Mouse (Mus musculus) liver, embryonic 16.5 days (tissue): ENCODE measurements around the gene Bckdha. TPM values are rescaled to one million over a fixed set of nuclear protein-coding genes. Genes with fewer than 3 reads are reported as not detected.

Source experiments
- ATAC-seq: fragments of 200-750 bp; cut with Nextera tagmentation; 2 replicates; pipeline ENCODE4 v1.8.0; 2017; ENCODE audit warnings: low read depth, mild to moderate bottlenecking, moderate number of reproducible peaks, moderate library complexity
- H3K27ac ChIP-seq: fragments of 300-500 bp; sonication (generic); 2 replicates; pipeline ENCODE4 v1.5.1; 2014; ENCODE audit warnings: mild to moderate bottlenecking, low read length
- H3K27me3 ChIP-seq: fragments of 300-500 bp; sonication (generic); 2 replicates; pipeline ENCODE4 v1.6.1; 2014; ENCODE audit warnings: low read depth, low read length, mixed read lengths; ENCODE audit not compliant: control insufficient read depth, insufficient read depth
- H3K36me3 ChIP-seq: fragments of 300-500 bp; sonication (generic); 2 replicates; pipeline ENCODE4 v1.6.1; 2014; ENCODE audit warnings: mild to moderate bottlenecking; ENCODE audit not compliant: control insufficient read depth, insufficient read depth
- H3K4me1 ChIP-seq: fragments of 300-500 bp; sonication (generic); 2 replicates; pipeline ENCODE4 v1.6.1; 2014; ENCODE audit warnings: low read depth, low read length, mixed read lengths; ENCODE audit not compliant: control insufficient read depth
- H3K4me2 ChIP-seq: fragments of 300-500 bp; sonication (generic); 2 replicates; pipeline ENCODE4 v1.6.1; 2014; ENCODE audit warnings: low read depth, low read length, mixed read lengths
- H3K4me3 ChIP-seq: fragments of 300-500 bp; sonication (generic); 2 replicates; pipeline ENCODE4 v1.5.1; 2014; ENCODE audit warnings: low read depth, mild to moderate bottlenecking, low read length
- H3K9ac ChIP-seq: fragments of 300-500 bp; sonication (generic); 2 replicates; pipeline ENCODE4 v1.6.1; 2014; ENCODE audit warnings: low read depth, low read length
- H3K9me3 ChIP-seq: fragments of 300-500 bp; sonication (generic); replicated peaks from 2 replicates; pipeline ENCODE4 v1.6.1; 2016; ENCODE audit warnings: low read length; ENCODE audit not compliant: control insufficient read depth
- WGBS: fragments of 180-500 bp; shearing (Covaris S2); extraction: QIAGEN DNeasy Blood & Tissue Kit; methylation state at CpG from one replicate; pipeline ENCODE4 v1.1.7; 2014; ENCODE audit not compliant: insufficient replicate concordance; 5-methylcytosine and 5-hydroxymethylcytosine counted together
- polyA plus RNA-seq: library from polyadenylated mRNA; unstranded; fragments of >200 nt; fragmentation: Nextera tagmentation; extraction: Ambion mirVana; gene quantifications from 2 replicates; pipeline ENCODE4 v1.2.1, GENCODE M21; 2015

The Bckdha gene
- polyA plus RNA-seq, 1 experiment from 2014 or later = 43.1 TPM

- Histone ChIP-seq H3K27me3 (peaks cover 22% of the 10 kb centered on the region), H3K9me3 (no peaks in the 10 kb centered on the region), H3K4me3 (peak within 1 kb of the TSS; percentile 43), H3K4me2 (peak within 1 kb of the TSS; percentile 55), H3K4me1 (peaks cover 14% of the 10 kb centered on the region), H3K36me3 (no peaks in the 10 kb centered on the region), H3K9ac (no peak within 1 kb of the TSS), H3K27ac (no peak within 1 kb of the TSS)
- ATAC-seq = 0 out of 2 replicates have a peak, but pooled peaks have one; percentile 15
- 1% methylated on average over 29 of the region's 29 CpGs for WGBS
These were observed 16.0 kb upstream of the Bckdha start, which contains the start of gene Tmem91 for GRCm38 (mm10) chr7:25674719-25675300. Tmem91 (minus strand) TSS chr7:25675166.

DNA sequence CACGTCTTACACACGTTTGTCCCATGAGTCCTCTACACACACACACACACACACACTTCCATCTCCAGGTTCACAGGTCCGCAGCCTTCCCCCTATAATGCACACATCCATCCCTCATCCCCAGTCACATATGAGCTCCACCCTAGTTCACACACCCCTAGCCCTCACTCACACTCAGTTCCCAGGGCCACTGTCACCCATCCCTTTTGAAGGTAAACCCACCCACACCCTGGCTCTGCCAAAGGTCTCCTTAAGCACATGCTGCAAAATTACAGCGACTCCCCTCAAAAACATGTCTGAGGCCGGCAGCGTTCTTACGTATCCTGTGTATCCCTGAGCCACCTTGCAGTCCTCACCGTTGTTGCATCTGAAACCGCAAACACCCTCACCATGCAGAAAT is 15.5 kb upstream of the Bckdha start:
- H3K27ac ChIP-seq = no peak overlapping the region
- no peaks in the 10 kb centered on the region for H3K36me3 ChIP-seq
- 11% methylated on average over 9 of the region's 9 CpGs for WGBS
- H3K9me3 ChIP-seq = no peaks in the 10 kb centered on the region
- H3K4me1 ChIP-seq = peaks cover 11% of the 10 kb centered on the region
- peaks cover 22% of the 10 kb centered on the region for H3K27me3 ChIP-seq
- peak overlapping the region; percentile 43 for H3K4me3 ChIP-seq
- no peak overlapping the region for H3K9ac ChIP-seq
- no peak for ATAC-seq
- H3K4me2 ChIP-seq = peak overlapping the region; percentile 55

GRCm38 (mm10) chr7:25672442-25672841 is 13.7 kb upstream of the Bckdha start:
- Histone ChIP-seq H3K9me3 (no peaks in the 10 kb centered on the region), H3K4me1 (peaks cover 9% of the 10 kb centered on the region), H3K27ac (no peak overlapping the region), H3K9ac (no peak overlapping the region), H3K27me3 (peaks cover 22% of the 10 kb centered on the region), H3K4me3 (no peak overlapping the region), H3K4me2 (no peak overlapping the region), H3K36me3 (no peaks in the 10 kb centered on the region; the same call in 1 of the 2 replicates)
- no peak for ATAC-seq
- WGBS = 49% methylated on average over 4 of the region's 4 CpGs

DNA sequence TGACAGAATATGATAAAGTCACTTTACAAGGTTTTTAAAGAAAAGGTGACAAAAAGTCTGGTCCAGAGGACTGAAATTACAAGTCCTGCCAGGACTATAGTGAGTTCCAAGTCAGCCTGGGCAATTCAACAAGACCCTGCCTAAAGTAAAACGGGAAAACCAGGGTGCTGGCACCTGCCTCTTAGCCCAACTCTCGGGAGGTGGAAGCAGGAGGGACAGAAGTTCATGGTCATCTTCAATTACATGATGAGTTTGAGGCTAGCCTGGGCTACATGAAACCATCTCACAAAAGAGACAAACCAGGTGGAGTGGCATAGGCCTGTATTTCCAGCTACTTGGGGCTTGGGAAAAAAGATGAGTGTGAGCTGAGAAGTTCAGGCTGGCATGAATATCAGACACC is 12.9 kb upstream of the Bckdha start:
- H3K9me3 ChIP-seq = no peaks in the 10 kb centered on the region
- no peak for ATAC-seq
- H3K4me2 ChIP-seq = no peak overlapping the region
- H3K27ac ChIP-seq = no peak overlapping the region
- H3K4me3 ChIP-seq = no peak overlapping the region
- H3K4me1 ChIP-seq = peaks cover 9% of the 10 kb centered on the region
- H3K9ac ChIP-seq = no peak overlapping the region
- 62% methylated on average over 2 of the region's 2 CpGs for WGBS
- no peaks in the 10 kb centered on the region; the same call in 1 of the 2 replicates for H3K36me3 ChIP-seq
- H3K27me3 ChIP-seq = peaks cover 22% of the 10 kb centered on the region

GRCm38 (mm10) chr7:25670096-25670495 is 11.3 kb upstream of the Bckdha start:
- WGBS = 76% methylated on average over 4 of the region's 4 CpGs
- Histone ChIP-seq H3K4me3 (no peak overlapping the region), H3K9me3 (no peaks in the 10 kb centered on the region), H3K27me3 (peaks cover 14% of the 10 kb centered on the region), H3K27ac (no peak overlapping the region), H3K4me1 (peaks cover 9% of the 10 kb centered on the region), H3K36me3 (no peaks in the 10 kb centered on the region; the same call in 1 of the 2 replicates), H3K9ac (no peak overlapping the region), H3K4me2 (no peak overlapping the region)
- ATAC-seq = no peak

DNA sequence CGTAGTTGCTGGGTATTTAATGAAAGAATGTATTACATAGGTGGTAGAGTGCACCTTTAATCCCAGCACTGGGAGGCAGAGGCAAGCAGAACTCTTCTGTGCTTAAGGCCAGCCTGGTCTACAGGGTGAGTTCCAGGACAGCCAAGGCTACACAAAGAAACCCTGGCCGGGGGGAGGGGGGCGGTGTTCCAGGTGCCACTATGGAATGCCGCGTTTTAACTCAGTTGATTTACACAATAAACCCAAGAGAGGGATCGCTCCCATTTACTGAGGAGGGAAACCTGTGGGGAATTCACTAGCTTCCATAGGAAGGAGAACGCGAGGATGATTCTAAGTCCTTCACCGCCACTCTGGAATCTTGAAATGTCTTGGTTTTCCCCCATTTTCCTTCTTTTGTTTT is 10.8 kb upstream of the Bckdha start:
- no peak for ATAC-seq
- Histone ChIP-seq H3K36me3 (peaks cover 2% of the 10 kb centered on the region; the same call in 1 of the 2 replicates), H3K9ac (no peak overlapping the region), H3K9me3 (no peaks in the 10 kb centered on the region), H3K4me1 (peaks cover 4% of the 10 kb centered on the region), H3K27me3 (peaks cover 10% of the 10 kb centered on the region), H3K4me2 (no peak overlapping the region), H3K4me3 (no peak overlapping the region), H3K27ac (no peak overlapping the region)
- WGBS = 76% methylated on average over 9 of the region's 9 CpGs

DNA sequence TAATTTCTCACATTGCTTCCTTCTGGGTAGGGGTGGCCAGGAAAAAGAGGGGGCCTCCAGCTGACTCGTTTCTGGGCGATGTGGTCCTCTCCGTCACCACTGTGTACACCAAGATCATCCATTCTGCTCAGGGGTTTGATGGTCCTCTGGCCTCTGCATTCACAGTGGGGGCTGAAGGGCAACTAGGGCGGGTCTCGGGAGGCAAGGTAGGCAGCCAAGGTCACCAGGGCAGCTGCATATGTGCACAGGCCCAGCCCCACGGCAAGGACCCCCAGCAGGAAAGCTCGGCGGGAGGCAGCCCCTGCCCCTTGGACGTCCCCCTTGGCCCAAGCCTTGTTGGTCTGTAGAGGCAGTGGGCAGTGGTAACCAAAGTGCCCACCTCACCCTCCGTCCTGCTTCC is 10.4 kb upstream of the Bckdha start:
- Histone ChIP-seq H3K27me3 (peaks cover 5% of the 10 kb centered on the region), H3K4me2 (no peak overlapping the region), H3K9me3 (no peaks in the 10 kb centered on the region), H3K27ac (no peak overlapping the region), H3K4me3 (no peak overlapping the region), H3K36me3 (peaks cover 4% of the 10 kb centered on the region; the same call in 1 of the 2 replicates), H3K4me1 (no peaks in the 10 kb centered on the region; the same call in 1 of the 2 replicates), H3K9ac (no peak overlapping the region)
- WGBS = 78% methylated on average over 10 of the region's 10 CpGs
- no peak for ATAC-seq

- WGBS = 86% methylated on average over 8 of the region's 8 CpGs
- no peak overlapping the region for H3K9ac ChIP-seq
- no peaks in the 10 kb centered on the region for H3K9me3 ChIP-seq
- no peak overlapping the region for H3K4me3 ChIP-seq
- H3K4me2 ChIP-seq = no peak overlapping the region
- H3K27ac ChIP-seq = no peak overlapping the region
- H3K27me3 ChIP-seq = no peaks in the 10 kb centered on the region
- no peaks in the 10 kb centered on the region for H3K4me1 ChIP-seq
- ATAC-seq = no peak
- H3K36me3 ChIP-seq = peaks cover 5% of the 10 kb centered on the region; the same call in 1 of the 2 replicates
These were observed 7.6 kb upstream of the Bckdha start for GRCm38 (mm10) chr7:25666381-25666780.

GRCm38 (mm10) chr7:25657785-25658184 is 996 bp downstream of the Bckdha start:
- WGBS = 26% methylated on average over 10 of the region's 10 CpGs
- H3K4me2 ChIP-seq = peak overlapping the region; percentile 89
- no peaks in the 10 kb centered on the region for H3K36me3 ChIP-seq
- H3K27ac ChIP-seq = peak overlapping the region; percentile 83; the same call in 1 of the 2 replicates
- ATAC-seq = no peak
- peak overlapping the region; percentile 59 for H3K9ac ChIP-seq
- no peaks in the 10 kb centered on the region for H3K9me3 ChIP-seq
- H3K27me3 ChIP-seq = no peaks in the 10 kb centered on the region
- peak overlapping the region; percentile 86 for H3K4me3 ChIP-seq
- H3K4me1 ChIP-seq = peaks cover 24% of the 10 kb centered on the region
